15 mouse cellular contexts compared by ENCODE assay signal in genomic region chr12:117501180-117501579, GRCm38 (mm10). TPM values are rescaled to one million over a fixed set of nuclear protein-coding genes. Genes with fewer than 3 reads are reported as not detected.
A peak's percentile ranks its signal among the peaks of the same experiment; 100 is the strongest.
DNase-seq lines count a peak whose midpoint lies in the region; ATAC-seq and TF ChIP-seq lines count a peak whose summit lies in the region.
"Had no signal": no experiment of that assay in that cellular context is flagged by ENCODE, and none has a peak within 500 bp of the region (broad histone marks: within the 10 kb centered on the region; RNA-seq: fewer than 3 reads in every experiment).

No protein-coding gene starts in this region.

- no peaks in the 10 kb centered on the region for H3K4me1 ChIP-seq in forebrain, postnatal 0 days (ENCODE audit: insufficient read depth)
- no peaks in the 10 kb centered on the region for H3K4me1 ChIP-seq in forebrain, embryonic 11.5 days (replicated peaks; ENCODE audit: control insufficient read depth, insufficient read depth, low read length)
- peaks cover 6% of the 10 kb centered on the region; the same call in 1 of the 2 replicates for H3K4me1 ChIP-seq in lung, embryonic 14.5 days (ENCODE audit: insufficient read depth)
- no peaks in the 10 kb centered on the region for H3K4me1 ChIP-seq in neural tube, embryonic 15.5 days
- H3K4me1 ChIP-seq: liver, embryonic 15.5 days; midbrain, embryonic 15.5 days had no signal

- 62% methylated on average over 4 of the region's 4 CpGs for WGBS in forebrain, postnatal 0 days
- 72% methylated on average over 4 of the region's 4 CpGs for WGBS in forebrain, embryonic 11.5 days
- 35% methylated on average over 4 of the region's 4 CpGs for WGBS in lung, embryonic 14.5 days
- 74% methylated on average over 4 of the region's 4 CpGs for WGBS in neural tube, embryonic 15.5 days

- peak; percentile 56 for ATAC-seq in forebrain, postnatal 0 days
- ATAC-seq in forebrain, embryonic 11.5 days (replicated peaks; ENCODE audit: low FRiP score), result no peak
- peak; percentile 80 for ATAC-seq in lung, embryonic 14.5 days (ENCODE audit: insufficient read depth)
- ATAC-seq in neural tube, embryonic 15.5 days (ENCODE audit: low FRiP score), result no peak
- ATAC-seq: intestine, embryonic 16.5 days; midbrain, embryonic 15.5 days had no signal

- no peaks in the 10 kb centered on the region for H3K36me3 ChIP-seq in forebrain, postnatal 0 days (ENCODE audit: insufficient read depth)
- H3K36me3 ChIP-seq in forebrain, embryonic 11.5 days (ENCODE audit: control insufficient read depth, insufficient read depth, low read length), result no peaks in the 10 kb centered on the region
- no peaks in the 10 kb centered on the region for H3K36me3 ChIP-seq in lung, embryonic 14.5 days (ENCODE audit: insufficient read depth)
- H3K36me3 ChIP-seq in neural tube, embryonic 15.5 days, result no peaks in the 10 kb centered on the region
- H3K36me3 ChIP-seq: liver, embryonic 15.5 days; midbrain, embryonic 15.5 days had no signal

- no peak overlapping the region for H3K4me3 ChIP-seq in forebrain, postnatal 0 days (ENCODE audit: low read depth, low read length)
- no peak overlapping the region for H3K4me3 ChIP-seq in forebrain, embryonic 11.5 days (ENCODE audit: low read depth, low read length)
- H3K4me3 ChIP-seq in lung, embryonic 14.5 days (ENCODE audit: low read depth, low read length), result no peak overlapping the region
- no peak overlapping the region for H3K4me3 ChIP-seq in neural tube, embryonic 15.5 days (replicated peaks)
- H3K4me3 ChIP-seq: erythroblast, embryonic 14.5 days; liver, embryonic 15.5 days; midbrain, embryonic 15.5 days had no signal

- H3K9me3 ChIP-seq in forebrain, postnatal 0 days (ENCODE audit: low read length), result no peaks in the 10 kb centered on the region
- H3K9me3 ChIP-seq in forebrain, embryonic 11.5 days (ENCODE audit: control insufficient read depth, low read length), result no peaks in the 10 kb centered on the region
- H3K9me3 ChIP-seq in lung, embryonic 14.5 days (ENCODE audit: low read depth, low read length), result no peaks in the 10 kb centered on the region; the same call in 1 of the 2 replicates
- H3K9me3 ChIP-seq in neural tube, embryonic 15.5 days (replicated peaks), result no peaks in the 10 kb centered on the region
- H3K9me3 ChIP-seq: liver, embryonic 15.5 days; midbrain, embryonic 15.5 days had no signal

- H3K27me3 ChIP-seq in forebrain, postnatal 0 days (ENCODE audit: insufficient read depth, low read length), result no peaks in the 10 kb centered on the region
- no peaks in the 10 kb centered on the region for H3K27me3 ChIP-seq in forebrain, embryonic 11.5 days (ENCODE audit: control insufficient read depth, insufficient read depth, low read length)
- H3K27me3 ChIP-seq in lung, embryonic 14.5 days (ENCODE audit: insufficient read depth, low read length), result no peaks in the 10 kb centered on the region
- no peaks in the 10 kb centered on the region for H3K27me3 ChIP-seq in neural tube, embryonic 15.5 days (replicated peaks)
- H3K27me3 ChIP-seq: midbrain, embryonic 15.5 days had no signal

- H3K9ac ChIP-seq in forebrain, postnatal 0 days, result no peak overlapping the region
- H3K9ac ChIP-seq in forebrain, embryonic 11.5 days (ENCODE audit: low read length), result no peak overlapping the region
- H3K9ac ChIP-seq in lung, embryonic 14.5 days, result no peak overlapping the region
- H3K9ac ChIP-seq in neural tube, embryonic 15.5 days (replicated peaks), result no peak overlapping the region
- H3K9ac ChIP-seq: liver, embryonic 15.5 days; midbrain, embryonic 15.5 days had no signal

- no peak for TF ChIP-seq CTCF in forebrain, postnatal 0 days (IDR thresholded peaks at IDR 0.05; ENCODE audit: low read depth)
- TF ChIP-seq CTCF in lung, embryonic 14.5 days (IDR thresholded peaks at IDR 0.05; ENCODE audit: low read depth), result no peak

- DNase-seq in forebrain, postnatal 0 days, result peak; percentile 47
- no peak for DNase-seq in forebrain, embryonic 11.5 days (ENCODE audit: low spot score)
- DNase-seq in lung, embryonic 14.5 days, result peak; percentile 56
- DNase-seq in lung, postnatal 14 days, result no peak
- DNase-seq in kidney, postnatal 4 days, result peak; percentile 35 to 47
- DNase-seq in right cerebral cortex, postnatal 10 days (ENCODE audit: low spot score in 2 of 2), result peak; percentile 73 to 87
- DNase-seq in ovary, adult 18-20 months (ENCODE audit: low spot score), result no peak
- DNase-seq: adrenal gland, adult 8-10 months; cerebellum, adult 9-10 months; gastrocnemius, postnatal 36 days had no signal

- H3K27ac ChIP-seq in forebrain, postnatal 0 days (ENCODE audit: low read depth, low read length), result no peak overlapping the region
- H3K27ac ChIP-seq in forebrain, embryonic 11.5 days (ENCODE audit: low read depth, low read length), result no peak overlapping the region
- no peak overlapping the region for H3K27ac ChIP-seq in lung, embryonic 14.5 days (ENCODE audit: low read depth)
- no peak overlapping the region for H3K27ac ChIP-seq in neural tube, embryonic 15.5 days (replicated peaks)
- H3K27ac ChIP-seq: liver, embryonic 15.5 days; midbrain, embryonic 15.5 days had no signal

- no peak overlapping the region for H3K4me2 ChIP-seq in forebrain, postnatal 0 days (ENCODE audit: low read depth)
- H3K4me2 ChIP-seq in forebrain, embryonic 11.5 days (ENCODE audit: low read depth, low read length, severe bottlenecking), result no peak overlapping the region
- H3K4me2 ChIP-seq in lung, embryonic 14.5 days, result no peak overlapping the region
- no peak overlapping the region for H3K4me2 ChIP-seq in neural tube, embryonic 15.5 days
- H3K4me2 ChIP-seq: liver, embryonic 15.5 days; midbrain, embryonic 15.5 days had no signal

RNA-seq across cellular contexts. Expression of gene Rapgef5, which starts 15.1 kb away (rescaled TPM):
- 60.9 and 82.5 TPM in 2 replicates for total RNA-seq in forebrain, postnatal 0 days (2014; rRNA removed)
- 24.5 and 30.5 TPM in 2 replicates for polyA plus RNA-seq in forebrain, postnatal 0 days (2015; fragmentation: Nextera tagmentation; extraction: Ambion mirVana)
- polyA plus RNA-seq in forebrain, embryonic 11.5 days (2014; fragmentation: Nextera tagmentation; extraction: Ambion mirVana), result 7.9 and 8.3 TPM in 2 replicates
- polyA plus RNA-seq in lung, embryonic 14.5 days (2014; fragmentation: Nextera tagmentation; extraction: Ambion mirVana), result 21.5 and 22.9 TPM in 2 replicates
- polyA plus RNA-seq in neural tube, embryonic 15.5 days (2015; fragmentation: Nextera tagmentation; extraction: Ambion mirVana), result 26.5 and 31.7 TPM in 2 replicates

Comparison
In these comparisons a context has a peak if more than half of its experiments do, and no peak if none do; other contexts are left out.
1. ATAC-seq: peak in forebrain, postnatal 0 days (single experiment) and lung, embryonic 14.5 days (single experiment); none in forebrain, embryonic 11.5 days (single experiment) and neural tube, embryonic 15.5 days (single experiment).
2. DNase-seq: peak in forebrain, postnatal 0 days (single experiment), lung, embryonic 14.5 days (single experiment), kidney, postnatal 4 days (2 of 2) and right cerebral cortex, postnatal 10 days (2 of 2); none in forebrain, embryonic 11.5 days (single experiment), lung, postnatal 14 days (single experiment) and ovary, adult 18-20 months (single experiment).